Mouse (Mus musculus): ENCODE data around the gene Gm13272.
A peak's percentile ranks its signal among the peaks of the same experiment; 100 is the strongest.
"Not testable (repeated sequence)": the region's sequence is repeated elsewhere in the genome, so short reads cannot be mapped to it uniquely, and the experiment has no call there.

Gm13272 gene

DNA sequence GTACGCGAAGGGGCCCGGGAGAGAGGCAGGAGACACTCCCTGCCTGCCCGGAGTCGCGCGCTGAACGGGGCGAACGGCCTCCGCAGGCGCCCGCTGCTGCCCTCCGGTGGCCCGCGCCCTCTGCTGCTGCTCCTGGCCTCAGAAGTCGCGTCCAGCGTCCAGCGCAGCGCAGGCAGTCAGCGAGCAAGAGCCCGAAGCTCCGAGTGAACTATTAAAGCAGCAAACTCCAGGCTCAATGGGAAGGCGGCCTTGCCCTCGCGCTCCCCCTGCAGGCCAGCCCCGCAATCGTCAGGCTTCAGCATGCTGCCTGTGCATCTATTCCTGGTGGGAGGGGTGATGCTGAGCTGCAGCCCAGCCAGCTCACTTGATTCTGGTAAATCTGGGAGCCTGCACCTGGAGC, at the start of gene Gm13272:
Gene Gm13272 (plus strand): TSS at position 301 of the 400 bp plus-strand sequence.
- not testable (repeated sequence) for DNase-seq (ENCODE audit: low read depth)

DNA sequence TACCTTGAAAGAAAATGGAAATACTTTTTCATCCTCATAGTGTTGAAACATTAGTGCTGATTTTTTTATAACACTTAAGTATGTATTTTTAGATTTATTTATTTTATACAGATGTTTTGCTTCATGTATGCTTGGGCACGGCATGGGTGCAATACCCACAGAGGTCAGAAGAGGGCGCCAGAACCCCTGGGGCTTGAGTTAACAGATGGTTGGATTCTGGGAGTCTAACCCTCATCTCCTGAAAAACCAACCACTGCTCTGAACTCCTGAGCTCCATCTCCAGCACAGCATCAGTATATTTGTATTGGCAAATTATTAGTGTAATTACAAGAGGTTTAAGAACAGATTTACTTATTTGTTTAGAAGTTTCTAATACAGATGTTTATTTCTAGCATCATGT, 41.2 kb upstream of the Gm13272 start:
- DNase-seq (ENCODE audit: low read depth): peak; percentile 35

DNA sequence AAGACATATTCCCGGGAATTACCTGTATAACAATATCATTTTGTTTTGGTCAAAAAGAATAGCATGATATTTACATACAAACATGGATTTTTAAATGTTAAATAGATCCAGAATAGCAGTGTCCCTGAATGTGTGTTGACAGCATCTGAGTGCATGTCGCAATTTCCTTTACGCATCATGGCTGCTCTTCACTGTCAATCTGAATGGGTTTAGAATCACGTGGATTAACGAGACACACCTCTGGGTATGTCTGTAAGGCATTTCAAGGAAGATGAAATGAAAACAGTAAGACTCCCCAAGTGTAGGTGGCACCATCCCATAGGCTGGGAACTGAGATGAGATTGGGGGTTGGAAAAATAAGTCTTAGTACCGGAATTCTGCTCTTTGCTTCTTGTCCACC, 40.6 kb upstream of the Gm13272 start:
- DNase-seq (ENCODE audit: low read depth): no peak

DNA sequence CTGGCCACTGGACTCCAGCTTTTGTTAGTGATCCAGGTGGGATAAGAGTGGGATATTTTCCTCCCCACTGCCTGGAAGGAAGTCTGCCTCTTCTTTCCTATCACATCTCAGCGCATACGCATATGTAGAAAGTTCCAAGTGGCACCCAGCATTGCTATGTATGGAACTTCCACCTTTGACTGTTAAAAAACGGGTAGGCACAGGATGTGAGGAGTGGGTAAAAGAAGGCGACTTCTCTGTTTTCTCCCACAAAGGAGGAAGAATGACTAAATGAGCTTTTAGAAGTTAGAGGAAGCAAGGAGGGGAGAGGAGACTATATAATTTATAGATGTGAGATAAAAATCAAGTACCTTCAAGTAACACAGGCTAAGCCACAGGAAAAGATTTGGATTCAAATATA, 38.2 kb upstream of the Gm13272 start:
- no peak for DNase-seq (ENCODE audit: low read depth)

DNA sequence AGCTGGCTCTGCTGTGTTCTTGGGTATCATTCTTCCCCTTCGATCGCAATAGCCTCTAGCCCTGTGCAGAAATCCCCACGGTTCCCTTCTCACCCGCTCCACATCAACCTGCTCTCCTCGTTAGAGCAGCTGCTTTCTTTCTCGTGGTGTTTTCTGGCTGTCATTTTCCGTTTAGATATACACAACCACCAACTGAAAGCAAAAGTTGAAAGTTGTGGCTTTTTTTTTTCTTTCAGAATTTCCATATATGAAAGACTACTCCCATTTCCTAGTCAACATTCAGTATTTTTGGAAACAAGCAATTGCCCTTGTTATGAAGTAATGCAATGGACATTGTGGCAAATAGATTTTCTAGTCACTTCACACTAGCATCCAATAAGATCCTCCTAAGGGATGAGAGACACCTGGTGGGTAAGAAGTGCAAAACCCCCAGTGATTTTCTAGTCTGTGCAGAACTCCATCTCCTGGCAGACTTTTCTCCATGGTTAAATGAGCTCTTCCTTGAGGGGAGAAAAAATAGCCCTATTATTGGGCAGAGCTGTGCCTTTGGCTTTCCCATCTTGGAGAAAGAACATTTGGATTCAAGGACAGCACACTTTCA, 36.8 kb upstream of the Gm13272 start:
- no peak for DNase-seq (ENCODE audit: low read depth)

DNA sequence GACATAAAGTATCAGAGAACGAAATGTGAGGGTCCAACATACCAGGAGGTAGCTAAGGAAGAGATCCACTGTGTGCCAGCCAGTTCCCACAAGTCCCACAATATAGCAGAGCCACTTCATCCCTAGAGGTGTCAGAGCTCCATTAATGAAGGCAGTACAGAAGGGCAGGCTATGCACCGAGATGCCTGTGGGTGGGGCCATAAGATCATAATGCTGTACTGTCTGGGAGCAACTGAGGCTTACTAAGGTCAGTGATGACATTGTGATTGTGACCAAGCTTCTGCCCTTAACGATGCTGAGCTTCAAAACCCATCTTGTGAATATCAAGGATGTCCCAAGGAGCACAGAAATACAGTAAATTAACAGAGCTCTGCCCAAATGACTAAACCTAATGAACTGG, 35.4 kb upstream of the Gm13272 start:
- no peak for DNase-seq (ENCODE audit: low read depth)

DNA sequence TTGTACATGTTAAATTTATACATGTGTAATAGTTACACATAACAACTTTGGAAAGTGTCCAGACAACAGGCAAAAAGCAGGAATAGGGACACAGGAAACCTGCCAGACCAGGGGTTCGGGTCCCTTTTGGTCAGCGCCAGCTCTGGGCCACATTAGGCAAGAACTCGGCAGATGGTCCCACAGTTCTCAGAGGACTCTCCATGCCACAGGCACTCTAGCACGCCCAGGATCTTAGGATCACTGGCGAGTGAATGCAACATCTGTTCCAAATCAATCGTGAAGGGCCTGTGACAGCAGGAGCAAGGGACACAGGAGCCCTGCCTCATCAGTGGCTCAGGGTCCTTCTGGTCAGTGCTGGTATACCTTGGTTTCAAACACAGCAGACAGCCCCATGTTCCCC, 29.7 kb upstream of the Gm13272 start:
- DNase-seq (ENCODE audit: low read depth): no peak

DNA sequence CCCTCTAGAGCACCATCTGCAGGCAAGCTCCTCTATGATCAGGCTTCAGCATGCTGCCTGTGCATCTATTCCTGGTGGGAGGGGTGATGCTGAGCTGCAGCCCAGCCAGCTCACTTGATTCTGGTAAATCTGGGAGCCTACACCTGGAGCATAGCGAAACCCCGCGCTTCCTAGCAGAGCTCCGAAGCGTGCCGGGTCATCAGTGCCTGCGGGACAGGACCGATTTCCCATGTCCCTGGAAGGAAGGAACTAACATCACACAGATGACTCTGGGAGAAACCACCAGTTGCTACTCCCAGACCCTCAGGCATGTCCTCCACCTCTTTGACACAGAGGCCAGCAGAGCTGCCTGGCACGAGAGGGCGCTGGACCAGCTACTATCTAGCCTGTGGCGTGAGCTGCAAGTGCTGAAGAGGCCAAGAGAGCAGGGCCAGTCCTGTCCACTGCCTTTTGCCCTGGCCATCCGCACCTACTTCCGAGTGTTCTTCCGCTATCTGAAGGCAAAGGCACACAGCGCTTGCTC, 24.8 kb upstream of the Gm13272 start, which contains the start of gene Gm13271:
Gene Gm13271 (plus strand): TSS at position 51 of the 523 bp plus-strand sequence.
- DNase-seq (ENCODE audit: low read depth): not testable (repeated sequence)

DNA sequence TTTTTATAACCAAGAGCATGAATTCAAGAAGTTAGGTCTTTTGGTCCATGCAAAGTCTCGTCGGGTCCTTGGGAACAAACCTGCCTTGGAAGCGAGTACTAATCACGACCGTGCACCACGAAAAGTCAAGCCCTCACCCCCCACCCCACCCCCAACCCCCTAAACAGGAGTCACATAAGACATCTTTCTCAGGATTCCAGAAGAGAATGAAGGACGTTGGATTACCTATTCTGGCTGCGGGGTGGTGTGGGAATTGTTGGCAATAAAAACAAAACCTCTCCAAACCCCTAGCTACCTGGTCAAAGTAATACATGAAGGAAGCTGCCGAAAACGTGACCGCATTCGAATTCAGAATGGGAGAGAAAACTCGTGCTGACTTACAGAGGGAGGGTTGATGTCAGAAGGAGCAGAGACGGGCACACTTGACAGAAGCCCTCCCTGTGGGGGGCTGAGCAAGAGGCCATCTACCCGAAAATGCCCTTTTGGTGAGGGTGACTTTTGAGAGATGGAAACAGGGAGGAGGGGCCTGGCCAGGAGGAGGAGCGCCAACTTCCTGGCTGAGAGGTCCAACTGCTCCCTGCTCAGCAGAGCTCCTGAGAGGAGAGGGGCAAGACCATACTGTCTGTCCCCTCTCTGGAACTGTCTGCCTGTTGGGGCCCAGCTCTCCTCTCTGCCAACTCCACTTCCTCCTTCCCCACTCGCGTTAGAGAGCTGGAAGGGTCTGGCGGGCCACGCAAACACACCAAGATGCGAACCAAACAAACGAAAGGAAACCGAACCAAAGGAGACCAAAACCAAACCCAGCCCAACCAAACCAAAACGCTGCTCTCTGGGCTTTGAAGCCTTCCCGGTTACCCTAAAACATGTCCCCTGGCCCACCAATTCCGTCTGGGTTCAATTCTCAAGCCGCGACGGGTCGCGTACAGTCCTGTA, 22.8 kb upstream of the Gm13272 start:
- DNase-seq (ENCODE audit: low read depth): not testable (repeated sequence)

DNA sequence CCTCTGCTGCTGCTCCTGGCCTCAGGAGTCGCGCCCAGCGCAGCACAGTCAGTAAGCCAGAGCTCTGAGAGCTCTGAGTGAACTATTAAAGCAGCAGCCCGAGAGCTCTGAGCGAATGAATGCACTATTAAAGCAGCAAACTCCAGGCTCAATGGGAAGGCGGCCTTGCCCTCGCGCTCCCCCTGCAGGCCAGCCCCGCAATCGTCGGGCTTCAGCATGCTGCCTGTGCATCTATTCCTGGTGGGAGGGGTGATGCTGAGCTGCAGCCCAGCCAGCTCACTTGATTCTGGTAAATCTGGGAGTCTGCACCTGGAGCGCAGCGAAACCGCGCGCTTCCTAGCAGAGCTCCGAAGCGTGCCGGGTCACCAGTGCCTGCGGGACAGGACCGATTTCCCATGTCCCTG, 22.0 kb upstream of the Gm13272 start:
- not testable (repeated sequence) for DNase-seq (ENCODE audit: low read depth)

DNA sequence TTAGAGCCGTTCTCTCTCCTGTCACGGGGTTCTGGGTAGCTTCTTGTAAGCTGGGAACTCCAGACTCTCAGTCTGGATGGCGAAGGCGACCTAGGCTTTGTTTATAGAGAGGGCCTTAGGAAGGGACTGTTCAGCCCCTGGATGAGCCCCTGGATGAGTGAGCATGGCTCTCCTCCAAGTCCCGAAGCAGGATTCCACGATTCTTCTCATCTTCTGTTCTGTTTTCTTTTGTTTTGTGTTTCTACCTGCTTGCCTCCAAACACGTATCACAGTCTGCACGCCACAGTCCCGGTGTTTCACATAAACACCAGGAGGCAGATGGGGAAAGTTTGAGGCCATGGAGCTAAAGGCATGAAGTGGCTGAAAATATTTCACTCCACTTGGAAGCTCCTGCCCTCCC, 20.9 kb upstream of the Gm13272 start:
- DNase-seq (ENCODE audit: low read depth): not testable (repeated sequence)

DNA sequence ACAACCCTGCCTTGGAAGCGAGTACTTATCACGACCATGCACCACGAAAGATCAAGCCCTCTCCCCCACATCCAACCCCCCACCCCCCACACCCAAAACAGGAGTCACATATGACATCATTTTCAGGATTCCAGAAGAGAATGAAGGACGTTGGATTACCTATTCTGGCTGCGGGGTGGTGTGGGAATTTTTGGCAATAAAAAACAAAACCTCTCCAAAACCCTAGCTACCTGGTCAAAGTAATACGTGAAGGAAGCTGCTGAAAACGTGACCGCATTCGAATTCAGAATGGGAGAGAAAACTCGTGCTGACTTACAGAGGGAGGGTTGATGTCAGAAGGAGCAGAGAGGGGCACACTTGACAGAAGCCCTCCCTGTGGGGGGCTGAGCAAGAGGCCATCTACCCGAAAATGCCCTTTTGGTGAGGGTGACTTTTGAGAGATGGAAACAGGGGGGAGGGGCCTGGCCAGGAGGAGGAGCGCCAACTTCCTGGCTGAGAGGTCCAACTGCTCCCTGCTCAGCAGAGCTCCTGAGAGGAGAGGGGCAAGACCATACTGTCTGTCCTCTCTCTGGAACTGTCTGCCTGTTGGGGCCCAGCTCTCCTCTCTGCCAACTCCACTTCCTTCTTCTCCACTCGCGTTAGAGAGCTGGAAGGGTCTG, 19.9 kb upstream of the Gm13272 start, which contains the start of gene Gm13283:
Gene Gm13283 (plus strand): TSS at position 510 of the 659 bp plus-strand sequence.
- not testable (repeated sequence) for DNase-seq (ENCODE audit: low read depth)

DNA sequence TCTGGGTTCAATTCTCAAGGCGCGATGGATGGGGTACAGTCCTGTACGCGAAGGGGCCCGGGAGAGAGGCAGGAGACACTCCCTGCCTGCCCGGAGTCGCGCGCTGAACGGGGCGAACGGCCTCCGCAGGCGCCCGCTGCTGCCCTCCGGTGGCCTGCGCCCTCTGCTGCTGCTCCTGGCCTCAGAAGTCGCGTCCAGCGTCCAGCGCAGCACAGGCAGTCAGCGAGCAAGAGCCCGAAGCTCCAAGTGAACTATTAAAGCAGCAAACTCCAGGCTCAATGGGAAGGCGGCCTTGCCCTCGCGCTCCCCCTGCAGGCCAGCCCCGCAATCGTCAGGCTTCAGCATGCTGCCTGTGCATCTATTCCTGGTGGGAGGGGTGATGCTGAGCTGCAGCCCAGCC, 19.2 kb upstream of the Gm13272 start:
- DNase-seq (ENCODE audit: low read depth): not testable (repeated sequence)

DNA sequence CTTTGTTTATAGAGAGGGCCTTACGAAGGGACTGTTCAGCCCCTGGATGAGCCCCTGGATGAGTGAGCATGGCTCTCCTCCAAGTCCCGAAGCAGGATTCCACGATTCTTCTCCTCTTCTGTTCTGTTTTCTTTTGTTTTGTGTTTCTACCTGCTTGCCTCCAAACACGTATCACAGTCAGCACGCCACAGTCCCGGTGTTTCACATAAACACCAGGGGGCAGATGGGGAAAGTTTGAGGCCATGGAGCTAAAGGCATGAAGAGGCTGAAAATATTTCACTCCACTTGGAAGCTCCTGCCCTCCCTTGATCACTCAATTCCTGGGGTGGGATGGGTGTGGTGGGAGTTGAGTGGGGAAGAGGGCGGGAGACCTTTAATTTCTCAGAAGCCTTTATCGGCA, 17.9 kb upstream of the Gm13272 start:
- DNase-seq (ENCODE audit: low read depth): not testable (repeated sequence)

DNA sequence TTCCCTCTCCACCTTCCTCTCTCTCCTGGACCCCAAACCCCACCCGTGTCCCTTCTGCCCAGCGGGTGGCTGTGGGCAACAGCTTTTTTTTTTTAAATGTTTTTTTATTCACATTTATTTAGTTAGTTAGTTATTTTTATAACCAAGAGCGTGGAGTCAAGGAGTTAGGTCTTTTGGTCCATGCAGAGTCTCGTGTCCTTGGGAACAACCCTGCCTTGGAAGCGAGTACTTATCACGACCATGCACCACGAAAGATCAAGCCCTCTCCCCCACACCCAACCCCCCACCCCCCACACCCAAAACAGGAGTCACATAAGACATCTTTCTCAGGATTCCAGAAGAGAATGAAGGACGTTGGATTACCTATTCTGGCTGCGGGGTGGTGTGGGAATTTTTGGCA, 17.3 kb upstream of the Gm13272 start:
- DNase-seq (ENCODE audit: low read depth): not testable (repeated sequence)

DNA sequence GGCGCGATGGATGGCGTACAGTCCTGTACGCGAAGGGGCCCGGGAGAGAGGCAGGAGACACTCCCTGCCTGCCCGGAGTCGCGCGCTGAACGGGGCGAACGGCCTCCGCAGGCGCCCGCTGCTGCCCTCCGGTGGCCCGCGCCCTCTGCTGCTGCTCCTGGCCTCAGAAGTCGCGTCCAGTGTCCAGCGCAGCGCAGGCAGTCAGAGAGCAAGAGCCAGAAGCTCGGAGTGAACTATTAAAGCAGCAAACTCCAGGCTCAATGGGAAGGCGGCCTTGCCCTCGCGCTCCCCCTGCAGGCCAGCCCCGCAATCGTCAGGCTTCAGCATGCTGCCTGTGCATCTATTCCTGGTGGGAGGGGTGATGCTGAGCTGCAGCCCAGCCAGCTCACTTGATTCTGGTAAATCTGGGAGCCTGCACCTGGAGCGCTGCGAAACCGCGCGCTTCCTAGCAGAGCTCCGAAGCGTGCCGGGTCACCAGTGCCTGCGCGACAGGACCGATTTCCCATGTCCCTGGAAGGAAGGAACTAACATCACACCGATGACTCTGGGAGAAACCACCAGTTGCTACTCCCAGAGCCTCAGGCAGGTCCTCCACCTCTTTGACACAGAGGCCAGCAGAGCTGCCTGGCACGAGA, 16.1 kb upstream of the Gm13272 start:
- DNase-seq (ENCODE audit: low read depth): not testable (repeated sequence)

DNA sequence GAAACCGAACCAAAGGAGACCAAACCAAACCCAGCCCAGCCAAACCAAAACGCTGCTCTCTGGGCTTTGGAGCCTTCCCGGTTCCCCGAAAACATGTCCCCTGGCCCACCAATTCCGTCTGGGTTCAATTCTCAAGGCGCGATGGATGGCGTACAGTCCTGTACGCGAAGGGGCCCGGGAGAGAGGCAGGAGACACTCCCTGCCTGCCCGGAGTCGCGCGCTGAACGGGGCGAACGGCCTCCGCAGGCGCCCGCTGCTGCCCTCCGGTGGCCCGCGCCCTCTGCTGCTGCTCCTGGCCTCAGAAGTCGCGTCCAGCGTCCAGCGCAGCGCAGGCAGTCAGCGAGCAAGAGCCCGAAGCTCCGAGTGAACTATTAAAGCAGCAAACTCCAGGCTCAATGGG, 6.1 kb upstream of the Gm13272 start, which contains the start of gene Gm13290:
Gene Gm13290 (plus strand): TSS at position 301 of the 400 bp plus-strand sequence.
- DNase-seq (ENCODE audit: low read depth): not testable (repeated sequence)

DNA sequence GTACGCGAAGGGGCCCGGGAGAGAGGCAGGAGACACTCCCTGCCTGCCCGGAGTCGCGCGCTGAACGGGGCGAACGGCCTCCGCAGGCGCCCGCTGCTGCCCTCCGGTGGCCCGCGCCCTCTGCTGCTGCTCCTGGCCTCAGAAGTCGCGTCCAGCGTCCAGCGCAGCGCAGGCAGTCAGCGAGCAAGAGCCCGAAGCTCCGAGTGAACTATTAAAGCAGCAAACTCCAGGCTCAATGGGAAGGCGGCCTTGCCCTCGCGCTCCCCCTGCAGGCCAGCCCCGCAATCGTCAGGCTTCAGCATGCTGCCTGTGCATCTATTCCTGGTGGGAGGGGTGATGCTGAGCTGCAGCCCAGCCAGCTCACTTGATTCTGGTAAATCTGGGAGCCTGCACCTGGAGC, 3.0 kb upstream of the Gm13272 start, which contains the start of gene Gm13289:
Gene Gm13289 (plus strand): TSS at position 301 of the 400 bp plus-strand sequence.
- not testable (repeated sequence) for DNase-seq (ENCODE audit: low read depth)

DNA sequence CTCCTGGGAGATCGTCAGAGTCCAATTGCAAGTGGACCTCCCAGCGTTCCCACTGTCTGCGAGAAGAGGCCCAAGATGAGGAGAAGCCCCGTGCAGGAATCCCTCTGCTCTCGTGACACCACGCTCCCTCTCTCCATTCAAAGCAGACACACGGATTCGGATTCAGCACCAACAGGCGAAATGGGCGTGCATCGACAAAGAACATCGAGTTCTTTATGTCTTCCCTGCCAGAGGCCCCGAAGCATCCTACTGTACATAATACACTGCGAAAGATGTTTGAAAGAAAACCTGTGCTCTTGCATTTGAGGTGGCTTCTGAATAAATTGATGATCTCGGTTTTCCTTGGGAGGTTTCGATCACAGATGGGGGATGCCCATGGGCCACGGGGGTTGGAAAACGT, 670 bp downstream of the Gm13272 start:
- DNase-seq (ENCODE audit: low read depth): not testable (repeated sequence)

DNA sequence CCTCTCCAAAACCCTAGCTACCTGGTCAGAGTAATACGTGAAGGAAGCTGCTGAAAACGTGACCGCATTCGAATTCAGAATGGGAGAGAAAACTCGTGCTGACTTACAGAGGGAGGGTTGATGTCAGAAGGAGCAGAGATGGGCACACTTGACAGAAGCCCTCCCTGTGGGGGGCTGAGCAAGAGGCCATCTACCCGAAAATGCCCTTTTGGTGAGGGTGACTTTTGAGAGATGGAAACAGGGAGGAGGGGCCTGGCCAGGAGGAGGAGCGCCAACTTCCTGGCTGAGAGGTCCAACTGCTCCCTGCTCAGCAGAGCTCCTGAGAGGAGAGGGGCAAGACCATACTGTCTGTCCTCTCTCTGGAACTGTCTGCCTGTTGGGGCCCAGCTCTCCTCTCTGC, 2.2 kb downstream of the Gm13272 start, which contains the start of gene Ifnz:
Gene Ifnz (plus strand): TSS at position 301 of the 400 bp plus-strand sequence.
- not testable (repeated sequence) for DNase-seq (ENCODE audit: low read depth)

DNA sequence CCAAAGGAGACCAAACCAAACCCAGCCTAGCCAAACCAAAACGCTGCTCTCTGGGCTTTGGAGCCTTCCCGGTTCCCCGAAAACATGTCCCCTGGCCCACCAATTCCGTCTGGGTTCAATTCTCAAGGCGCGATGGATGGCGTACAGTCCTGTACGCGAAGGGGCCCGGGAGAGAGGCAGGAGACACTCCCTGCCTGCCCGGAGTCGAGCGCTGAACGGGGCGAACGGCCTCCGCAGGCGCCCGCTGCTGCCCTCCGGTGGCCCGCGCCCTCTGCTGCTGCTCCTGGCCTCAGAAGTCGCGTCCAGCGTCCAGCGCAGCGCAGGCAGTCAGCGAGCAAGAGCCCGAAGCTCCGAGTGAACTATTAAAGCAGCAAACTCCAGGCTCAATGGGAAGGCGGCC, 2.7 kb downstream of the Gm13272 start:
- not testable (repeated sequence) for DNase-seq (ENCODE audit: low read depth)
